Mouse (Mus musculus) lung, adult 2 months (tissue): ENCODE measurements around the gene Casq2.

Source experiments
- CTCF ChIP-seq: fragments of 200-500 bp; IDR thresholded peaks from 2 replicates; pipeline ENCODE4 v1.5.1; 2011; ENCODE audit warnings: mild to moderate bottlenecking, low read length, control low read depth; ENCODE audit not compliant: insufficient read depth
- POLR2A ChIP-seq: fragments of 200-500 bp; IDR thresholded peaks from 2 replicates; pipeline ENCODE4 v1.6.1; 2011; ENCODE audit warnings: low read depth, mild to moderate bottlenecking, control low read depth, low read length, borderline replicate concordance; ENCODE audit errors: extremely low read depth

DNA sequence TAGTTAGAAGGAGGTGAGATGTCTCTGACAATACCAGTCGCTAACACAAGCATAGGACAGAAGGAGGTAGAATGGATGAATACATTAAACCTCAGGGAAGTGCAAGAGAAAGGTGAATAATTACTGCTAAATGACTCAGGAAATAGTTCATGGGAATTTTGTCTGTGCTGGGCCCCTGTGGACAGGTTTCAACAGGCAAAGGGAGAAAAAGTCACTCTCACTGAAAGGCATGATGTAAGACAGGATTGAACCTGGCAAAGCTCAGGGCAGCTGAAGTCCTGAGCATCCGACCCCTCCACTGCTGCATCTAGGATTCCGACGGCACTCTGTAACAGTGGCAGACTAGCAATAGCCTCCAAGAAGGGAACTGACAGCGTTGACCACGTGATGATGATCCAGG lies 47.6 kb upstream of the Casq2 start:
- TF ChIP-seq CTCF (no peak), POLR2A (no peak)
